Mouse (Mus musculus) naive thymus-derived CD4-positive, alpha-beta T cell, adult 2 months (primary cell): ENCODE data around the gene Rapgef5.

Experiments used
- DNase-seq: peaks from one replicate; pipeline ENCODE4 v3.0.0-alpha.2; 2011; ENCODE audit warnings: low read depth

The Rapgef5 gene

DNA sequence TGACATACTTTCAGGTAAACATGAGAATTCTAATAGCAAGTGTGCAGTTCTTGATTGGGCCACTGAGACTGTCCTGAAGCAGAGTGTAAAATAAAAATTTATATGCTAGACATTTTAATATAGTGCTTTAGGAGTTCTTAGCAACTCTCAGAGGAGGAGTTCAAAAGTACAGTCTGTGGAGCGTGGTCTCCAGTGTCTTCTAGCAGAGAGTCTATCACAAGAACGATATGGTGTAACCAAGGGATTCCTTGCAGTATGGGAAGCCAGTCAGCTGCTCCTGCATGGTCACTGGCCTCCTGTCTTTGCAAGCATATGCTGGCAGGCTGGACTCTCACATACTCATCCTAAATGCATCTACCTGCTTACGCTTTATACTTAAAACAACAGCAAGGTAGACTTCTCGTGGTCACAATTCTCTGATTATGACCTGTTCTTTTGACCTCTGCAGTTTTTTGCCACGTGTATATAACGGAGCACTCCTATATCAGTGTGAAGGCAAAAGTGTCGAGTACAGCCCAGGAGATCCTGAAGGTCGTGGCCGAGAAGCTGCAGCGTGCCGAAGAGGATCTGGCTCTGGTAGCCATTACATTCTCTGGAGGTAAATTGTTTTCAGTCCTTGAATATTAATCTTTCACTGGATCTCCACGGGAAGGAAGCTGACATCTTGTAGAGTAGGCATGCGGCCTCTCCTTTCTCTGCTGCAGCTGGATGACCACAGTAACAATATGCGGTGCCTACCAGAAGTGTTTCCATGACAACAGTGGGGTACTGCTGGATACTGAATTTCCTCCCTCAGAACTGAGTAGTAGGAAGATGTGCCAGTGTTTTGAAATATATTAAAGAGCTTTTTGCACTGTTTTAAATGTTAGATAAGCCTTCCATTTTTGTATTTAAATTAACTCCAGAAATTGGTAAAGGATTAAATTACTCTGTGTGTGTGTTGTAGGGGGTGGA, 204.8 kb downstream of the Rapgef5 start:
- no peak for DNase-seq

DNA sequence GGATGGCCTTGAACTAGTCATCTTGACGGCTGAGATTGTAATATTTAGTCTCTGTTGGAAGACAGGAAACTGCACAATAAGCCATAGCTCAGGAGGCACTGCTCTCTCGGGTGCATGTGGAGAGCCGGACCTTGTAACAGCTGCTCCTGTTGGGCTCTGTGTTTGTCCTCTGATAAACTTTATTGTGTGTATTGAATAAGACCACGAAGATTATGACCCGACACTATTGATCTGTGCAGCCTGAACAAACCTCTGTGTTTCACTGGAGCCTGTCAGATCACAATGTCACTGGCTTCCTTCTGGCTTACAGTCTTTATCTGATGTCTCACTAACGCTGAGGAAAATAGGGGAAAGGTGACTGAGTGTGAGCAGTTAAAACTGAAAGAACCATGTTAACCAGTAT, 205.5 kb downstream of the Rapgef5 start:
- no peak for DNase-seq

DNA sequence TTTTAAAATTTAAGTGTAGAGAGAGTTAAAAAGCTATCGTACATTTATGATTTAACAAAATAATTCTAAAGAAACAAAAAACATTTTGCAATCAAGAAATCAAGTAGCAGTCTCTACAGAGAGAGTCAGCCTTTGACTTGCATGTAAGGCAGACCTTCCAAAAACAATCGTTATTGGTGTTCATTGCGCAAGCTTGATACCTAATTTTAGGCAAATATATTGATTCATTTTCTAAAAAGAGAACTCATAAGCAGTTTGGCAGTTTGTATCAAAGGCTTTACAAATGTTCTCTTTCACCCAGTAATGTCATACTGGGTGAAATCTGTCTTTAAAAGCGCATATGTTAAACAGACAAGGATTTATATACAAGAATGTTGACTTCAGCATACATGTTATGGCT, 208.7 kb downstream of the Rapgef5 start:
- DNase-seq: no peak

DNA sequence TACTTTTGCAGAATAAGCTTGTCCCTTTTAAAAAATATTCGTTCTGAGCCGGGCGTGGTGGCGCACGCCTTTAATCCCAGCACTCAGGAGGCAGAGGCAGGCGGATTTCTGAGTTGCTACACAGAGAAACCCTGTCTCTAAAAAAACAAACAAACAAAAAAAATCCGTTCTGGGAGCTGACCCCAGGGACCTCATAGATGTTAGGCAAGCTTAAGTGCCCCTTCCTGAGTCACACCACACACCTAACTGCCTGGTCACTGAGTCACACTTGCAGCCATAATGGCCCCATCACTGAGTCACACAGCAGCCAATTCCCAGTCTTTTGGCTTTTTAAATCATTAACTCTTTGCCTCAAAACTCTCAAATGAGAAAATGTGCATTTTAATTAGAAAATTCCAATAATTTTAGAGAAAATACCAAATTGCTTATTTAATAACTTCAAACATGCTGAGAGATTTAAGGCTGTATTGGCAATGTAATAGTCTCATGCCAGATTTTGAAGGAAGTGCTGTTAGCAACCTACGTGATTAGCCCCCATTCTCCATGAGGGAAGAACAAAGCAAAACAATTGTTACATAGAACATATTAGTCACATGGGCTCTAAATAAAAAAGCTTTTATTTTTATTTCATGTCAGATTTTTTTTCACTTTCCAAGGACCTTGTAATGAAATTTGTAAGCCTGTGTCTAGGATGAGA, 211.3 kb downstream of the Rapgef5 start:
- no peak for DNase-seq

DNA sequence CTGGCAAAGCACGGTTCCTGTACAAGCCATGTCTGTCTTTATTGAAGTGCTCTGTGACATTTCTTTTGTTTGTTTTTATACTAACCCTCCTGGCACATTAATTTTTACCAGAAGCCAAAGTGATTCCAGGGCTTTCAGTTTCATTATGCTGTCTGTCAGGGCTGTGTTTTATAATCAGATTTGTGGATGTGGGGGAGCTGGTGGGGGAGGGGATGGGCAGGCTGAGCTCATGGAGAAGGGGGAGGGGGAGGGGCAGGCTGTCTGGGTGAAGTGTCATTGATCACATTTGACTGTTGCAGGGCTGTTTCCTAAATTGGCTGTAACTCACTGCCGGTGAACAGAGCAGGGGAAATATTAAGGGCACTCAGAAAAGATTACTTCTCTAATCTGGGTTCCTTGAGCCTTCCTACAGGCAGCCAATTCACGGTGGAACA, 211.9 kb downstream of the Rapgef5 start:
- no peak for DNase-seq

DNA sequence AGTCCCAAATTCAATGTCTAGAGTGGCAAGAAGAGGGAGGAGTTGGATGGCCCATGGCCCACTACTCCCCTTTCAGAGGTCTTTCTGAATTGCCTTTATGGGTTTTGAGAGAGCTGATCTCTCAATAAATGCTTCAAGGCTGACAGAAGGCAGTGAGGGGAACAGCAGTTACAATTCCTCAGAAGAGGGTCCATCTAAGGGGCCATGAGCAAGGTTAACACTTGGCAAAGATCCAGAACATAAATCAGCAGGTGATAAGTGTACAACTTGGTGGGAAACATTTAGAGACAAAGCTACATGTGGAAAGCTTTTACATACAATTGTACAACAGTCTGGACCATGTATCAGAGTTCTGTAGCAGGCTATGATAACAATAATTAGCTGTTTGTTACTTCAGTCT, 217.3 kb downstream of the Rapgef5 start:
- no peak for DNase-seq

DNA sequence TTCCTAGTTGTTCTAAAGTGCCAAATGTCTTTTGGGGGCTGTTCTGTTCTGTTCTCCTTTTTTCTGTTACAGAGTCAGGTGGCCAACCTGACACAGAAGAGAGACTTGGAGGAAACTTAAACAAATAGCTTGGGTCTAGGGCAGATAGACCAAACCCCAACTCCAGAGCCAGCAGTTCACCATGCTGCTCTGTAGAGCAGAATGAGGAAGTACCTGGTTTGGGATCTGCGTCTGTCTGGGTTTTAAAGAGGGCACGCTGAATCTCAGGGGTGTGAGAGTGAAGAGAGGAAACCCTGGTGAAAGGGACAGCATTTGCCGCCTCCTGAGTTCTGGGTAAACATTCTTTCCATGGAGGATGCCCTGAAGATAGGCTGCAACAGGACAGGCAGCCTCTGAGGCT, 219.9 kb downstream of the Rapgef5 start:
- DNase-seq: no peak

DNA sequence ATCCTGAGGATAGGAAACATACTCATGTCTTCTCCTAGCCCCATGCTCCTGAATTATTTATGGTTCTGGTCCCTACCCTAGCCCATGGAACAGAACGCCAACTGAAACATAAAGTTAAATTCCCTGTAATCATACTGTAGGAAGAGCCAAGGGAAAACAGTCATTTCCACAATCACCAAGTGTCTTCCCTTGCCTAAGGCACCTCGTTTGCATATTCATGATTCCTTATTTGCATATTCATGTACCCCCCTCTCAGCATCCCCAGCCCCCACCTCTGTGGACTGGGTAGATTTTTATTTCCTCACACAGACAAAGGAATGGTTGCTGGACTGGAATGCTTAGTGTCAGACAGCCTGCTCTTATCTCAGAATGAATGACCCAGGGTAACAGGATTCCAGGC, 220.6 kb downstream of the Rapgef5 start:
- no peak for DNase-seq

DNA sequence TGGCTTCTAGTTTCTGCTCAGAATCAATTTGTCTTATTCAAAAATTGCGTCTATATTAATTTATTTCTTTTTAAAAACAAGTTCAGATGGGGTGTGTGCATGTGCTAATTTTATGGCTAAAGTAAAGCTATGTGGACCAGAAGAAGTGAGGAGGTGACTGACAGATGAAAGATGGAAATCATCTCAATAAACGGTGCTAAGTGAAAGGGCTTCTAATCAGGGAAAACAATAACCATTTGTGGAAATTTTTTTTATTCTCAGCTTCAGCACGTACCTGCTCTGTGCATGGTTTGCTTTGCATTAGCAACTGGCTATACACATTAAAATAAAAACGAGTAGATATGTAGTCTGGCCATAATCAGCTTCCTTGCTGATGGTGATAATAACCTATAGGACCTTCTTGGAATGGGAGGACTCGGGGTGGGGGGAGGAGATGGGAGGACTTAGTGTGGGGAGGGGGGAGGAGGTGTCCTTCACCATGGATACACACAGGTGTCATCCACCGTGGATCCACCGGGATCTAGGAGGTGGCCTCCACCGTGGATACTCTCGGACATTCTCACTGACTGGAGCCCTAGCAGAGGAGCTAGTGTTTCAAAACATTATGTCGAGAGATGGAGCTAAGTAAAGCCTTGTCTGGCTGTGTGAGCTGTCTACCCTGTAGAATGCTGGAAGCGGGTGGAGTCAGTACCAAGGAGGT, 221.2 kb downstream of the Rapgef5 start:
- DNase-seq: no peak

DNA sequence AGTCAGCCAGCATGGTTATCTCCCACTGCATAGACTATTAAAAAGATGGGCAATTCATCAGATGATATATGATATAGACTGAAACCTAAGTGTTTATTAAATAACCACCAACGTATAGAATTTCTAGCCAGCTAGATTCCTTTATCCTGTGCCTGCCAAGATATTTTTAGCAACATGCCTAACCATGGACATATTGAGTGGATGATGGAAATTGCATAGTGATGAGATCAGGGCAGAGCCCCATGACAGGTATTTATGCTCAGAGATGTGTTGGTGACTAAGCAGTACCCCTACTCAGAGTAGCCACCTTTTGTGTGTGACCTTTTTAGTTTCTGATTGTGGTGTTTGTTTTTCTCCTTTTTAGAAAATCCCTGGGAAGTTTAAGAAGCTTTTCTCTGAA, 226.2 kb downstream of the Rapgef5 start:
- no peak for DNase-seq

DNA sequence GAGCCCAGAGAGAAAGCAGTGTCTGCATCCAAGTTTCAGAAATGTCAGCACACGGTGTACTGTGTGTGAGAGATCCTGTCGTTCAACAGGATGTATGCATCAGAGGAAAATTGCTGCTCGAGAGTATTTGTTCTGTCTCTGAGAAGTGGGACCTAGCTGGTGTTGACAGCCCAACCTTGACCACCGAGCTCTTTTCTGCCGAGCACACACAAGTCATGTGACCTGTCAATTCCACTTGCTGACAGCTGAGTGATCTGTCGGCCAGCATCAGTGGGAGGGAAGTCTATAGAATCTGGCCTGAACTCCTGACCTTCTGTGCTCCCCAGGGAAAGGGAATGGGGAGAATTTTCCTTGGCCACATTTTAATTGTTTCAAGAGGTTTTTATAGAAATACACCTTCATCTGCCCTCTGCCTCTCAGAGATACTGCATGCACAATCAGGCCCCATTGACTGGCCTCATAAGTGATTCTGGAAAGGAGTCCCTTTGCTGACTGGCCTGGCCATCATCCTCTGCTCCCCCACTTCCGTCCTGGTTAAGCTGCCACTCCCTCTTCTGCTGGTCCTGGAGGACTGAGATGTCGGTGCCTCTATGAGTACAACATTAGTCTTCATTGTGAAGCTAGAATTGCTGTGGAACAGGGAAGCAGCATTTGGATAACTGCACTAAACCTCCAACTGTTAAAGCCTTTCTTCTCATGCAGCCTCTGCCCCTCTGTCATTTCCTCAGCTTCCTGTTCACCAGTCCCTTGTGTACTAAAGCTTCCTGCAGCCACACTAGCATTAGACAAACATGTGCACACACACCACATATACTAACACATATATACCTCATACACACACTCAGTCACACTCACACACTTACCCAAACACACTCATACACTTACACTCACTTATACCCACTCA, 228.6 kb downstream of the Rapgef5 start:
- no peak for DNase-seq

DNA sequence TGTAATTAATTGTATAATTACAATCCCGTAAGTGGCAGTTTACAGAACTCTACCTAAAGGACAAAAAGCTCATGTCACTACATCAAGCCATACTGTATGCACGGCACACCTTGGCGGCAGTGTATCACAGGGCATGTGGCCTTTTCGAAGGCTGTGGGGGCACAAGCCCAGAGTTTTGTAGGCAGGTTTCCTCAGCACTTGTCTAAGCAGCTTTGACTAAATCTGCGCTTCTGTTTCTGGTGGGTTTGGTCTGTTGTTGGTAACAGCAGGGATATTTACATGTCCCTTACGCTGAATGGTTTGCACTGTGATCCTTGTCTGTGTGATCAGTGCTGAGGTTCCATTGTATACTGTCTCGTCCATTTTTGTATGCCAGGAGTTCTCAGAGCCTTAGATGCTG, 230.3 kb downstream of the Rapgef5 start:
- DNase-seq: no peak

DNA sequence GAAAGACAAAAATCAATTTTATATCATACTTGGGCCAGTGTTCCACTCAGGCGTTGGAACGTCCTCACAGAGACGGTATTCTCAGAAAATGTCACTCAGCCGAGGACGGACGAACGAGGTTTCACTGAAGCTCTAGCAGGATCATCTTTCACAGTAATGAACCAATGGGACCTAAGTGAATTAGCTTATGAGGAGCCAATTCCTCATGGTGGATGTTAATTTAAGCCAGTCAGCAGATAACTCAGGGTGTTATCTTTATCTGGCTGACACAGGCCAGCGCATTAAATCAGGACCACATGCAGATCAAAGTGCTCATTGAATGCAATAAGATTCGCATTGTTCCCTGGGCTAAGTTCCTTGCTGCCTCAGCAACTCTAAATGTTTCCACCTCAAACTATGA, 234.8 kb downstream of the Rapgef5 start:
- no peak for DNase-seq

DNA sequence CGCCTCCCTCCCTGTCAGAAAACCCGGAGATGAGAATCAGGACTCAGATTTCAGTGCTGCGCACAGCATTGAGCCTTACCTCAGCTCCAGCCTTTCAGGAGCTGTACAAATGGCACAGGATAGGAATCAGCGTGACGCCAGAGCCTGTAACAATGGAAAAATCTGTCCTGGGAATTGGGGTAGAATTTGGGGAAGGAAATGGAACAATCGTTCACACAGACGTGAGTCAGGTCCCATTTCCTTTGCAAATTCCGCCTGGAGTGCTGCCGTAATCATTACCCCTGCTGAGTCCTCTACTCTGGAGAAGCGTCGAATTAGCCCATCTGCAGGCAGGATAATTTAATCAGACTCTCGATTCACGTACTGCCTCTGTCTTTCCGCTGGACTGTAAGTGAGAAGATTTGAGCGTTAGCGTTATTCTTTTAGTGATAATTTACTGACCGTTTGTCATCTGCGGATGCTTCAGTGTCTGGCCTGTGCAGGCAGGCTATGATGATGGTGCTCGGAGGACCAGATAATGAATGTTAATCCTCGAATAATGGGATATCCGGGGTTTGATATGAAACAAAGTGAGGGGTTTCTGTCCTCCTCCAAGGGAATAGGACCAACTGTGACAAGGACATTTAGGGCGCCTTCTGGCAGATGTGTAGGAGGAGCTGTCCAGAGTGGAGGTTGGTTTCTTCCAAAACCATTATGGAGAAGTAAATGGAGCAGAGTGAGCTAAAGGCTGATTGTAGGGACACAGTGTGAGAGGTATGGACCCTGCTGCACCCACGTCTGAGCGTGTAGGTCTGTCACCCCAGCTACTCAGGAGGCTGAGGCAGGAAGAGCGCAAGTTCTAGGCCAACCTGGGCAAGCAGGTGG, 235.5 kb downstream of the Rapgef5 start:
- no peak for DNase-seq

DNA sequence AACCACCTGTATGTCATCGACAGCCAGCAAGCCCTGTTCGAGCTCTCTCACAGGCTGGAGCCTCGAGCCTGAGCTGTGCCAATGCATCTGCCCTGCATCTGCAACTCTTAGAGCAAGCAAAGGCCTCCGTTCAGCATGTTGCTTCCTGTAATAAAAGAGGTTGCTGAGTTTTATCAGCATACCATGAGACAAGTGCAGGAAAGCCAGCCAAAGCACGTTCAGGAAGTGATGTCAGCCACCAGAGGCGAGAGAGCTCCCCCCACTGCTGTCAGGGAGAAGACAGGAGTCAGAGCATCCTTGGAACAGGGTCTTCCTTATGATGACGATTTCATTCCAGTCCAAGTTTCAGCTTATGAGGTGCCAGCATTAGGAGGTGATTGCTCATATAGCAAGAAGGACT, 239.7 kb downstream of the Rapgef5 start:
- peak; percentile 20 for DNase-seq

DNA sequence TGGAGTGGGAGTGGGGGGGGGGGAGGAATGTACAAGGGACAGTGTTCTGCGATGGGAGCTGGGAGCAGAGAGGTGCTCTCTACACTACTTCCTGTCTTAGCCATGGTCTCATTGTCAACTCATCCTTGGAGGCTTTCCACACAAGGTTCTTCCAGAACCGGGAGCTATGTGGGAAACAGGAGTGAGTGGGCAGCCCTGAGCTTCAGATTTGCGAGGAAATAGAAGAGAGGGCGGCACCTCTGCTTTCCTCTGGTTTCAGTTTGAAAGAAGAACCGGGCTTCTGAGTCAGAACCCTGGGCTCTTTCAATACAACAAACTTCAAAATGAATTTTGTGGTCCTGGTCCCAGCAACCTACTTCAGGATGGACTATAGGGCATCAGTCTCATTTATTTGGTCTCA, 244.1 kb downstream of the Rapgef5 start:
- DNase-seq: no peak

DNA sequence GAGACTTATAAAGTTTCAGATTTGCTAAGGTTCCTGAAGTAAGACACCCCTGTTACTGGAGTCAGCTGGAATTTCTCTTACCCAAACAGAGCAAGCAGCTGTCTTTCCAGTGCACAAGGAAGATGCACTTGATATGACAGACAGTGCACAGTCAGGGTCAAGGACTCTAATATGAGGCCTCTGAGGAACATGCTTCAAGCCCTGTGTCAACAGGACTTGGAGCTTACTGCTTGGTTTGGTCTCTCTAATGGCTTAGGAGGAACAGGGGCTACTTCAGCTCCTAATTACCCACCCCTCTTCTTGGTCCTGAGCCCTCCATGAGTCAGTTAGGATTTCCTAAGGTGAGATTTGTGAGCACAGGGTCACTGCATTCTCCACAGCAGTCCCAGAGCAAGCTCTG, 244.6 kb downstream of the Rapgef5 start:
- no peak for DNase-seq

DNA sequence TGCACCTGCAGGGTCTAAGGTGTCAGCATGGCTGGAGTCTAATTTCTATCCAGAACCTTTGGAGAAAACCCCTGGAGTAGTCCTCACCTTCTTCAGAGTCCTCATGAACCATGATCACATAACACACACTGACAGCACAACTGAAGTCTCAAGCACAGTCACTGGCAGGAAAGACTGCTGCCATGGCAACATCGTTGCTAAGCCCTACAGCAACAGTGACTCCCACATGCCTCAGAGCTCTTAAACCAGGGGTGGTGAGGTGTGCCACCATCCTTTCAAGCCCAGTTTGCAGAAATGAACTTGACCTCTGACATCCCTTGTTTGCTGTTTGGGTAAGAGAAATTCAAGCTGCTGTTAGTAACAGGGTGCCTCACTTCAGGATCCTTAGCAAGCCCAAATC, 245.4 kb downstream of the Rapgef5 start:
- peak; percentile 29 for DNase-seq

DNA sequence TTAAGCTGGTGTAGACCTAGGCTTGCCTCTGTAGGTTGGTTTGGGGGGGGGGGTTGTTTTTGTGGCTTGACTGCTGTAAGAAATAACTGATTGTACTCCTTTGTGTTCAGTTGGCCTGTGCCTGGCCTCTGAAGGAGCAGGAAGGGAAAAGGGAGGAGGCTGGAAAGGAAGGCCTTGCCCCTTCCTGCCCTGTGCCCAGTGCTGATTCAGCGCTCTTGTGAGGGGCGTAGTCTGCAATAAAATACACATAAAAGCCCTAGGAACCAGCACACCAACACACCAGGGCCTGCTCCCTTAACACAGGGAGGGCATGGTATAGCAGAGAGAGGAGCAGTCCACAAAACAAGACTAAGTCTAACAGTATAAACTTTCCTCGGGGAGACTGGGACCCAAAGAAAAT, 247.0 kb downstream of the Rapgef5 start:
- DNase-seq: no peak

DNA sequence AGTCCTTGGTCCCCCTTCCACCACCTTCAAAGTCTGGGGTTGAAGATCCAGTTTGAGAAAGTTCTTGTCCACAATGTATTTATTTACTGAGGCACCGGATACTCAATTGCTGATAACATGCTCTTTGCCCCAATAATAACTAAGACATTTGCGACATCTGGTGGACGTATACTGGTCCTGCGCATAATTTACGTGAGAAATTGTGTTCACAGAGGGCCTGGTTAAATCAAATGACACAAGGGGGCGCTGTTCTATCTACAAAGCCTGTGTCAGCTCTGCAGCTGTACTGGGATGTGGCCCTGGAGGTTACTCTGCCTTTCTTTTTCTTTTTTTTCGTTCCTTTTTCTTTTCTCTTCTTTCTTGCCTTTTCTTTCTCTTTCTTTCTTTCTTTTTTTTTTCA, 248.6 kb downstream of the Rapgef5 start:
- DNase-seq: peak; percentile 88

DNA sequence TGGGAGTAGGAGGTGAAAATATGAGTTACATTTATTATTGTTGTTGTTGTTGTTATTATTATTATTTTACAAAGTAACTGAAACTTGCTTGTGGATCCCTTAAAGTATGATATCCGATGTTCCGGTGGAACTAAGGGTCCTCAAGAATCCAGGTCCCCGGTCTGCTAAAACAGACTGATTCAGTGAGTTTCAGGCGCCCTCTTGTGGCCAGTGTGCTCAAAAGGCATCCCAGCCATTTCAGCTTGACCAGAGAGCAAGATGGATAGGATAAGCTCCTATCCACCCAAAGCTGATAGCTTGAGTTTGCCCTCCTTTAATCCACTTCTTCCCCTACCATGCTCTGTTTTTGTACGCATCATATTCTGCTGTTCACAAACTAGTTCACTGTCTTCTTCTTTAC, 252.8 kb downstream of the Rapgef5 start:
- peak; percentile 75 for DNase-seq
